Mouse (Mus musculus): Measurements from ENCODE around the gene Klk1b11.
"Not testable (repeated sequence)": the region's sequence is repeated elsewhere in the genome, so short reads cannot be mapped to it uniquely, and the experiment has no call there.

The Klk1b11 gene

GRCm38 (mm10) chr7:43995577-43995976 lies at the start of gene Klk1b11:
TSS of gene Klk1b11 (plus strand) at chr7:43995877.
- DNase-seq, result not testable (repeated sequence)

GRCm38 (mm10) chr7:43950364-43950763 lies 45.3 kb upstream of the Klk1b11 start, which contains the start of gene Klk1b8:
TSS of gene Klk1b8 (plus strand) at chr7:43950664.
- DNase-seq, result no peak

GRCm38 (mm10) chr7:43952703-43953102 lies 43.0 kb upstream of the Klk1b11 start:
- no peak for DNase-seq

- no peak for DNase-seq
These were observed 29.2 kb upstream of the Klk1b11 start, which contains the start of gene Klk1b1 for GRCm38 (mm10) chr7:43966451-43966850. TSS of gene Klk1b1 (plus strand) at chr7:43966751.

- no peak for DNase-seq
These were observed 28.6 kb upstream of the Klk1b11 start for GRCm38 (mm10) chr7:43967058-43967457.

DNA sequence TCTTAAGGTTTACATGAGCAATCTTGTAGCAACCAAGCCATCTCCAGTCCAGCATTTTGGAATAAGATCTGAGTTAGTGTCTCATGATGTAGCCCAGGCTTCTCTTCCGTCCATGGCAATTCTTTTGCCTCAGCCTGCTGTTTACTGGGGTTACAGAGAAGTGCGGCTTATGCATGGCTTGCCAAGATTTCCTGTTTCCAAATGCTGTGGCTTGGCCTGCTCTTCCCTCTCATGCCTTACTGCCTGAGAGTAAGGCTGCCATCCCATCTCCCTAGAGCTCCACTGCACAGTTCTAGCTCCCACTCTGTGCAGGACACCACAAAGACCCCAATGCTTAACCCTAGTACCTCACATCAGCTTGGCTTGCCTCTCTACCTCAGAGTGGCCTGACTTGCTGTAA lies 28.1 kb upstream of the Klk1b11 start:
- no peak for DNase-seq

DNA sequence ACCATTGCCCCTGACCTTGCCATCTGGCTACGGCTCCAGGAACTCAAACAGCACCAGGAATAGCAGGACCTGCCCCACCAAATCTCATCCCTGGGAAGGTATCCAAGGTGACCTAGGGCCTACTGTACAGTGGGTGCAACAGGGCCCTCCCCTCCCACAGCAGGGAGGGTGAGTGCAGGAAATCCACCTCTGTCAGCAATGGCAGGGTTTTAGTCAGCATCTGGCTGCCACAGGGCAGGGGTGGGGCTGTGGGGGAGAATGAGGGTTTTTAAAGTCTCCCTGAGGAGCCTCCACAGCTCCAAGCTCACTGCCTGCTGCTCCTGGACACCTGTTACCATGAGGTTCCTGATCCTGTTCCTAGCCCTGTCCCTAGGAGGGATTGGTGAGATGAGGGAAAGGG lies 19.9 kb upstream of the Klk1b11 start, which contains the start of gene Klk1b9:
Gene Klk1b9 (plus strand): TSS at position 301 of the 400 bp plus-strand sequence.
- not testable (repeated sequence) for DNase-seq

DNA sequence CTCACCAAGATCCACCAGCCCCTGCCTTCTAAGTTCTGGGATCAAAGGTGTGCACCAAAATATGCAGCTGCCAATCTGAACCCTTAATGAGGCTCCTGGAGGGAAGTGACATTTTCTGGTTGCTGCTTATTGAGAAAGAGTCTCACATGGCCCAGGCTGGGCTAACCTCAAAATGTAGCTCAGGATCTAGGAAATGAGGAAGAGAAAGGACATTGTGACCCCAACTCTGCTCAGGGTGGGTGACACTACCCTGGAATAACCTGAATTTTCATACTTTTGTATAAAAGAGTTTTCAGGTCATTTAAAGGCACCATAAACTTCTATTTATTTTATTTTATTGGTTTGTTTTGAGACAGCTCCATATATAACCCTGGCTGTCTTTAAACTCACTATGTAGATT lies 10.0 kb upstream of the Klk1b11 start:
- no peak for DNase-seq

DNA sequence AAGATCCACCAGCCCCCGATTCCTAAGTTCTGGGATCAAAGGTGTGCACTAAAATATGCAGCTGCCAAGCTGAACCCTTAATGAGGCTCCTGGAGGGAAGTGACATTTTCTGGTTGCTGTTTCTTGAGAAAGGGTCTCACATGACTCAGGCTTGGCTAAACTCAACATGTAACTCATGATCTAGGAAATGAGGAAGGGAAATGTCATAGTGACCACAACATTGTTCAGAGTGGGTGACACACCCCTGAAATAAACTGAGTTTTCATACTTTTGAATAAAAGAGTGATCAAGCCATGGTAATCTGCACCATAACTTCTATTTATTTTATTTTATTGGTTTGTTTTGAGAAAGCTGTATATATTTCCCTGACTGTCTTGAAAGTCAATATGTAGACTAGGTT lies 856 bp upstream of the Klk1b11 start:
- not testable (repeated sequence) for DNase-seq

- no peak for DNase-seq
These were observed 9.2 kb downstream of the Klk1b11 start for GRCm38 (mm10) chr7:44004847-44005246.

GRCm38 (mm10) chr7:44011868-44012267 lies 16.2 kb downstream of the Klk1b11 start, which contains the start of gene Klk1b26:
TSS of gene Klk1b26 (plus strand) at chr7:44012168.
- not testable (repeated sequence) for DNase-seq

GRCm38 (mm10) chr7:44014666-44015065 lies 19.0 kb downstream of the Klk1b11 start:
- not testable (repeated sequence) for DNase-seq

DNA sequence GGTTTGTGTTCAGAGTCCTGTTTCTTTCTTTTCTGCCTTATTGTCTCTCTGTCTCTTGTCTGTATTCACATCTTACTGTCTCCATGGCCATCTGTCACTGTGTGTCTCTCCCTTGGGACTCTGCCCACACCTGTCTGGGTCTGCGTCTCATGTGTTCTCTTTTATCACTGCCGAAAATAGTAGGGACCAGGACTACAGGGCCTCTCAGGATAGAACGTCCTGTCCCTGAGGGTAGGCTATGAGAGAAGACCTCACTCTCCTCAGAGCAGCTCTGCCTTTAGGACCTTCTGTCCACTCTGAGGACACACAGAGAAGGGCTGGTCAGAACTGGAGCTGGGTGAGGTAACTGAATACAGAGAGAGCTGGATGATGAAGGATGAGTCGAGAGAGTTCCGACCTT lies 19.4 kb downstream of the Klk1b11 start:
- DNase-seq, result no peak
